Mouse (Mus musculus) retina, postnatal 7 days (tissue): ENCODE data around the gene Olfr1049.
"Not testable (repeated sequence)": the region's sequence is repeated elsewhere in the genome, so short reads cannot be mapped to it uniquely, and the experiment has no call there.

ENCODE experiments used
- DNase-seq: peaks from one replicate; pipeline ENCODE4 v3.0.0-alpha.2; 2012; ENCODE audit warnings: low read depth, low spot score

Olfr1049 gene

GRCm38 (mm10) chr2:86258228-86258627 is at the start of gene Olfr1049:
Gene Olfr1049, minus strand, starts transcription at chr2:86258328.
- DNase-seq, result not testable (repeated sequence)

GRCm38 (mm10) chr2:86292155-86292554 is 34.0 kb upstream of the Olfr1049 start, which contains the start of gene Olfr1052:
Gene Olfr1052, plus strand, starts transcription at chr2:86292455.
- no peak for DNase-seq

- not testable (repeated sequence) for DNase-seq
These were observed 20.9 kb upstream of the Olfr1049 start, which contains the start of gene Olfr1051 for GRCm38 (mm10) chr2:86278988-86279387. Gene Olfr1051, minus strand, starts transcription at chr2:86279088.

GRCm38 (mm10) chr2:86240189-86240588 is 17.9 kb downstream of the Olfr1049 start, which contains the start of gene Olfr1048:
Gene Olfr1048, minus strand, starts transcription at chr2:86240289.
- no peak for DNase-seq

- DNase-seq, result no peak
These were observed 26.8 kb downstream of the Olfr1049 start, which contains the start of gene Olfr1047 for GRCm38 (mm10) chr2:86231301-86231700. Gene Olfr1047, minus strand, starts transcription at chr2:86231401.

- no peak for DNase-seq
These were observed 38.9 kb downstream of the Olfr1049 start, which contains the start of gene Olfr1046 for GRCm38 (mm10) chr2:86219214-86219613. Gene Olfr1046, minus strand, starts transcription at chr2:86219314.
